Mouse (Mus musculus) thymus, postnatal 25 days (tissue): ENCODE results near the gene Slc16a6.

Experiments
- DNase-seq: peaks from one replicate; pipeline ENCODE4 v3.0.0; 2022

The Slc16a6 gene

DNA sequence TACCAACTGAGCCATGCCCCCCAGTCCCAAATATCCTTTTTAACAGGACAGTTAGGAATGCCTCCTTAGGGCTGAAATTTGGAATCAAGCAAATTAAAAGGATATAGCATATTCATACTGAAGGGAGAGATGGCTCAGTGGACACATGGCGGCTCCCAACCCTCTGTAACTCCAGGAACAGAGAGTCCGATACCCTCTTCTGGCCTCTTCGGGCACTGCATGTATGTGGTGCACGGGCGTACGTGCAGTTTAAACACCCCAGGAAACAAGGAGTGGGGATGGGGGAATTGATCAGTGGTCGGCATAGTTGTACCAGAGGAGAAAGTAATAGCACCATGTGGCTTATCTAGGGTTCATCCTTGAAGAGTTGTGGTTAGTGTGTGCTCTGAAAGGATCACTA is 28.8 kb downstream of the Slc16a6 start:
- peak; percentile 63 for DNase-seq

DNA sequence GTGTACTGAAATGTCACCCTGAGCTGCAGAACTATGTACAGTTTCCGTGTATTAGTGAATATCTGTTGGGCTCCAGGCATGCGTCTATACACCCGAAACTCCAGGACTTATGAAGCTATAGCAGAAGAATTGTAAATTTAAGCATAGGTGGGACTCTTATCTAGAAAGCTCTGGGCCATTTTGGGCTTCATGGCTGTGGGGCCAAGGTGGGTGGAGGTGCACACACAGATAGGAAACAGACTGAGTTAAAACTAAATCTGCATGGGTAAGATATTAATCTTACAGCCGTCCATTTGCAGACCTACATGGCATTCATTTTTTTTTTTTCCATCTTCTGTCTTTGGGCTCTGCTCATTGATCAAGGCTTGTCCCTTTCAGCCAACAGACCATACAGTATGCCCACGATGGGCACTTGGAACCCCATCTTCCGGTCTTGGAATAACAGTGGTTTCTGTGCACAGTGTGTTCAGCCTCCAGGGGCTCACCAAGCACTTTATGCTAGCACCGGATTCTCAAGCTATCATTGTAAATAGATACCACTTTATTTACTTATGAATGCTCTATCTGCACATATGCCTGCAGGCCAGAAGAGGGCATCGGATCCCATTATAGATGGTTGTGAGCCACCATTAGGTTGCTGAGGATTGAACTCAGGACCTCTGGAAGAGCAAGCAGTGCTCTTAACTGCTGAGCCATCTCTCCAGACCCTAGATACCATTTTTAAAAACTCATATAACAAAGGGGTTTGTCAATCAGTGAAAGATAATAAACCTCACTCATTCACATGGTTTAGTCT is 29.7 kb downstream of the Slc16a6 start:
- DNase-seq, result no peak

DNA sequence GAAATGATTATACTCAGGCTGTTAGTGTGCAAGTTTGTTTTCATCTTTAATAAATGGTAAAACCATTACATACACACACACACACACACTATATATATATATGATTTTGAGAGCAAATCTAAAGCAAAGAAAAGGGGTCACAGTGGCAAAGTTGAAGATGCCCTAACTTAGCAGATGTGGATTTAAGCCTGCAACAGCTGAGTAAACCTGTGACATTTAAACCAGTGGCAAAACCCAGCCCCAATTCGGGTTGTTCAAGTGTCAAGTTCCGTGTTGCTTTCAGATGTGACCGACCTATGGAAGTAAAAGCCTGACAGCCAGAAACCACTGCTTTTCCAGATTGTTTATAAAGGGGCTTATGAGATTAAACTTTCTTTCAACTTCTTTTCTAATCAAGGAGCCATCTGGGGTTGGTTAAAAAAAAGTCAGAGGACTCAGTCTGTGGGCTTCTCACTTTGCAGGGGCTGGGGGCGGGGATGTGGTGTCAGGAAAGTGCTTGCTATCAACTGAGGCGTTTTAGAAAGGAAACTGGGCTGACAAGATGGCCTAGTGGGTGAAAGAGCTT is 31.1 kb downstream of the Slc16a6 start:
- no peak for DNase-seq

DNA sequence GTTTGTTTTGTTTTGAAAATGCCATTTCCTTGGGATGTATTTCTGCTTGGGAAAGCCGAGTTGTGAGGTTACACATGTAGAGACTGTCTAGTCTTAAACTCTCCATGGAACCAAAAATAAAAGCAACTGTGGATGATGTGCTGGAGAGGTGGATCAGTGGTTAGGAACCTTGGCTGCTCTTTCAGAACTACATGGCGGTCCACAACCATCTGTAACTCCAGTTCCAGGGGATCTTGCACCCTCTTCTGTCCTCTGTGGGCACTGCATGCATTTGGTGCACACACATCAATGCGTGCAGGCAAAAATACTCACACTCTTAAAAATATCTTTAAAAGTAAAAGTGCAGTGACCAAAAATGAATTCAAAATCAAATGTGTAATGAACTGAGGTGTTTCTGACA is 32.3 kb downstream of the Slc16a6 start:
- peak; percentile 67 for DNase-seq

DNA sequence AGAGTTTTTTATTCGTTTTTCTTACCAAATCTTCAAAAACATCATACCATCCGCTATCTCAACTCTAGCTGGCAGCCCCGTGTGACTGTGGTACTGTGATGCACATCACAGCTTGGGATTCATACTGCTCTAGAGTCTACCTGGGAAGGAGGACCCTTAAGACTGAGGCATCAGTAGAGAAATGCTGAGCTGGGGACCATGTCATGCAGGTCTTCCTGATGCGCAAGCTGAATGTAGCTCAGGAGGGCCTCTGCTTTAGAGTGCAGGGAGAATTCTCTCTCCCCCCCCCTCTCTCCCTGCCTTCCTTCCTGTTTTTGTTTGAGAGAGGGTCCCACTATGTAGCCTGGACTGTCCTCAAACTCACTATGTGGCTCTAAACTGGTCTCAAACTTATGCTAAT is 32.8 kb downstream of the Slc16a6 start:
- DNase-seq, result no peak

DNA sequence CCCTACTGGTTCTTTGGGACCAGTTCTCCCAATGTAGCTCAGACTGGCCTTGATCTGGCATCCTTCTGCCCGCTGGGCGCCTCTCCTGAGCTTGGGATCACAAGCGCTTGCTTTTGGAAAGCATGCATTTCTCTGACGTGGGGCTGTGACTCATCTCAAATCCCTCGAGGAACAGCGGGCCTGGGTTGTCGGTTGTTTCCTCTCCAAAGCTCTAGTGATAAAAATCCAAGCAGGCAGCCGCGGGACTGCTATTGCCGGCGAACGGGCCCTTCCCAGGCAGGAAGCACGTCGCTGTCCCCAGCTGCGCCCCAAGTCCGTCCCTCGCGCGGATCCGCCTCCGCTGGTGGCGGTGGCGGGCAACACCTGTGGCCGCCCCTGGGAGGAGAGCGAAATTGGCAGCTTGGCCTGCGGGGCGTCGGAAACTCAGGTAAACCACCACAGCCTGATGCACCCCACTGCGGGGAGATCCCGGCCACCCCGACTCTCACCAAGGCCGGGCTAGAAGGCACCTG is 33.5 kb downstream of the Slc16a6 start:
- DNase-seq, result peak; percentile 86

DNA sequence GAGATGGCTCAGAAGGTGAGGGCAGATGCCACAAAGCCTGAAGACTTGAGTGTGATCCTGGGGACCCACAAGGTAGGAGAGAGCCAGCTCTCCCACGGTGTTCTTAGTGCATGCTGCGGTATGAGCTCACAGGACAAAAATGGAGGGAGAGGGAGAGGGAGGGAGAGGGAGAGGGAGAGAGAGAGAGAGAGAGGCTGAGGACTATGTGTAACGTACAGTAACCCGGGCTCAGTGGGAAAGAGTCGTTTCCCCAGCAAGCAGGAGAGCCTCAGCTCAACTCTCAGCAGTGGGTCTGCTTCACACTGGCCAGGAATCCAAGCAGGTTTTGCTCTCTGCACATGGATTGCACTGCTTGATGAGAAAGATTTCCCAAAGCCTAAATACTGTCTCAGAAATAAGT is 34.2 kb downstream of the Slc16a6 start:
- no peak for DNase-seq

DNA sequence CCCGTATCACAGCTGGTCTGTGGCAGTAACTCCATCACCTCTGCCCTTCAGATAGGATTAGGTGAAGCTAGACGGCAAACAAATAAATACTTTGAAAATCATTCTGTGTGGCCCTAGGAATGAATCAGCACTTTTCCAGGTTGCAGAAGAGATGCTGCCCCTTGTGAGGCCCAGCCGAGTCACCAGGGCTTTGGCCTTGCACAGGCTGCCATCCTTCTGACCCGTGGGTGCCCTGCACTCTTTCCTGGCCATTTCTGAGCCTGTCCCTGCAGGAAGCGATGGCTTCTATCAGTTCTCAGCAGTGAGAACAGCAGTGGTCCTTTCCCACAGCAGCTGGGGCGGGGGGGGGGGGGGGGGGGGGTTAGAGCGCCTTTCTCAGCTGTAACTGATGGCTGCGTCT is 36.5 kb downstream of the Slc16a6 start:
- DNase-seq, result no peak

DNA sequence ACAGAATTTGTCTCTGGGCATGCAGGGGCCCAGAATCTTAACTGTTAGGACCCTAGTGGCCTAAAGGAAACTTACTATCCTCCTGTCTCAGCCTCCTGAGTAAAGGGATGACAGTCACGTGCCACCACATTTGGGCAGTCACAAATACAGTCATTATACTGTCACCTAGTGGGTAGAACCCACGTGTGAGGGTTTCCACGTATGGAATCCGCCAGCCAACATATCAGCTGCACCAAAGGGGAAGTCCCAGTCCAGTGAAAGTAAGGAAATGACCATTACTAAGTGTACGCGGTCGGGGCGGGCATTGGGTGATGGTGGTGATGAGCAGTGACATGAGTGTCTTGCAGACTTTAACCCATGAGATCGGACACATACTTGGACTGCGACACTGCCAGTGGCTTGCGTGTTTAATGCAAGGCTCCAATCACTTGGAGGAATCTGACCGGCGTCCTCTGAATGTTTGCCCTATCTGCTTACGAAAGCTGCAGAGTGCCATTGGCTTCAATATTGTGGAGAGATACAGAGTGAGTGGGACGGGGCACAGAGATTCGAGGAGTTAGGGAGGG is 39.1 kb downstream of the Slc16a6 start:
- DNase-seq, result no peak

DNA sequence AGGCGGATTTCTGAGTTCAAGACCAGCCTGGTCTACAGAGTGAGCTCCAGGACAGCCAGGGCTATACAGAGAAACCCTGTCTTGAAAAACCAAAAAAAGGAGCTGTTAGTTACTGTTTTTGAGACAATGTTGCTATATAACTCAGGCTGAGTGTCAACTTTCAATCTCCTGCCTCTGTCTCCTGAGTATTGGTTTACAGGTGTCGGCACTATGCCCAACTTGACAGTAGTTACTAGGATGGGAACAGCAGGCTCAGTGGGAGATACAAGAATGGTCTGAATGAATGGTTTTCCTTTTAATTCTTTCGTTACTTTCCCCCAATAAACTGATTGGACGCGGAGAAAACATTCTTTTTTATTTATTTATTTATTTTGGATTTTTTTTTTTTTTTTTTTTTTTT is 46.0 kb downstream of the Slc16a6 start:
- no peak for DNase-seq

DNA sequence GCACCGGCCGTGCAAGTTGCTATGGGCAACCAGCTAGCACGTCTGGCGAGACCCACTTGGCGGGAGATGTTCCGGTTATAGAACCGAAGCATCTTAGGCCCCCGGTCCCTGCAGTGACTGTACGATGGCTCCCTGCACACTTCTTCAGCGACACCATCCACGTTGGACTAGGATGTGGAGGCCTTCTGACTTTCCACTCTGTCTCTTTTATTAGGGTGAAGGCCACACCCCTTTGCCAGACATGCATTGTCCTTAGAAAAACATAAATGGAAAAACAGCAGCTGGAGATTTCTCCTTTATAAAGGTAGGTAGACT is 47.2 kb downstream of the Slc16a6 start:
- no peak for DNase-seq

DNA sequence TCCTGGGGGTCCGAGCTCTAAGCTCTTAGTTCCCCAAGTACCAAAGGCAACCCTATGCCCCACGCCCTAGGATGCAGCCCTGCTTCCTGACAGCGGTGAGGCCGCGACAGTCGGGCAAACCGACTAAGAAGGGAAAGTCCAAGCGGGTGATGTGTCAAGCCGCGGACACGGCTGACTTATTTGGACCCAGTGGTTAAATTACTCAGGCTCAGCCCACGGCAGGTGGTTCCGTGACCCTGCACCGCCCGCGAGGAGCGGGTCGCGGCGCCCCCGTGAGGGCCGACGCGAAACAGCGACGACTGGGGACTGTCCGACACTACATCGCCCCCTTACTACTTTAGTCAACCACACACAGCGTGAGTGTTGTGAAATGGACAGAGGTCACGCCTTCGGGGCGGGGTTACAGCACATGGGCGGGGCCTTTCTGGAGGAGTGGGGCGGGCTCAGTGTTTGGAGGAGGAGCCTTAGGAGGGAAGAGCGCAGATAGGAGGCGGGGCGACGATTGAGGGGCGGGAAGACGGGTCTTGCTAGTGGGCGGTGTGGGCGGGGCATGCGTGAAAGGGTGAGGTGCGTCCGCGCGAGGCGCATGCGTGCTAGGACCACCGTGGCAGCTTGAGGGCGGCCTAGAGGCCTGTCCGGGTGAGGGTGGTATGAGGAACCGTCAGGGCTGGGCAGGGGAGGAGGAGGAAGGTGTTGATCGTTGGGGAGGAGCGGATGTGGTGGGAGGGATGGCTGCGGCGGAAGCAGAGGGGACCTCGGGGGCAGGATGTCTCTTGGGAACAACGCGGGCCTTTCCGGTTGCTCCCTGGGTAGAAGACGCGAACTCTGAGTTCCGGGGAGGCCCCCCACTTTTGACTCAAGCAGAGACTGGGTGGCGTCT is 47.8 kb downstream of the Slc16a6 start, which contains the start of gene Amz2:
Gene Amz2 (plus strand): TSS at position 555 of the 880 bp plus-strand sequence.
- peak; percentile 100 for DNase-seq

DNA sequence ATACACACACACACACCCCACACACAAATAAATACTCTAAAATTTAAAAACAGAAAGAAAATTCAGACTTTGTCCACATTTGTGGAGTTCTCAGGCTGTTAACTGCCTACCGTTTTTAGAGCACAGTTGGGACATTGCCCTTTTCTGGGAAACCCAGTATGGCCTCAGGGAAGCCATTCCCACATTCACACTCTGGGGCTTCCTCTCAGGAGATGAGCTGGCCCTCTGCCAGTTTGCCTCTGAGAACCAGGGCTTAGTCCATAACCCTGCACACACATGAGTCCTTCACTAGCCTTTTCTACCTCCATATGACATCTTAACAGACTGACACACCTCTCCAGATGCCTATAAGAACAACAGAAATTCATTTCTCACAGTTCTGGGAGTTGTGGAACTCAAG is 50.1 kb downstream of the Slc16a6 start:
- no peak for DNase-seq

DNA sequence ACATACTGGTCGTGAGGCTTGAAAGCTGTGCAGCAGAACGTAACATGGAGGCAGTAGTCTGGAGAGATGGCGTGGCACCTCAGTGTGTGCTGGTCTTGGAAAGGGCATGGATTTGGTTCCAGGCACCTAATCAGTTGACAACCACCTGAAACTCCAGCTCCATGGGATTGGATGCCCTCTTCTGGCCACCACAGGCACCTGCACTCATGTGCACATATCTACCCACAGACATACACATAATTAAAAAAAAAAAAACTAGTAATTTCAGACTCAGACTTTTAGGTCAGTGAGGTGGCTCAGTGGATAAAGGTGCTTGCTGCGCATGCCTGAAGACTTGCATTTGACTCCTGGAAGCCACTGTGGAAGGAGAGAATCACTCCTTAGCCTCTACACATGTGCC is 51.1 kb downstream of the Slc16a6 start:
- no peak for DNase-seq

DNA sequence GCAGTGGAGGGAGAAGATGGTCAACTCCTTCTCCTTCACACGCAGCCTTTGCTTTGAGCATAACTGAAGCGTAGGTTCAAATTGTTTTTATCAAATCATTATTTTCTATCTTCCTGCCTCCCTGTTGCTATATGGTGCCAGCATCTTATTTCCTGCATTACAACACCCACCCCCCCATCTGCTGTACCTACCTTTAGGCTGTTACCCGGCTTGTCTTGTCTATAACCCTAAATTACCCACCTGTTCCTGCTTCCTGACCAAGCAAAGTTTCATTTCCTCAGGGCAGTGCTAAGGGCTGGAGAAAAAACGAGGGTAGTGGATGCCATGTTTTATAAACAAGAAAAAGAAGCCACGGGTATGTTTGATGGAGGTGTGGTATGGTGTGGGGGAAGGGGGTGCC is 52.2 kb downstream of the Slc16a6 start:
- no peak for DNase-seq

DNA sequence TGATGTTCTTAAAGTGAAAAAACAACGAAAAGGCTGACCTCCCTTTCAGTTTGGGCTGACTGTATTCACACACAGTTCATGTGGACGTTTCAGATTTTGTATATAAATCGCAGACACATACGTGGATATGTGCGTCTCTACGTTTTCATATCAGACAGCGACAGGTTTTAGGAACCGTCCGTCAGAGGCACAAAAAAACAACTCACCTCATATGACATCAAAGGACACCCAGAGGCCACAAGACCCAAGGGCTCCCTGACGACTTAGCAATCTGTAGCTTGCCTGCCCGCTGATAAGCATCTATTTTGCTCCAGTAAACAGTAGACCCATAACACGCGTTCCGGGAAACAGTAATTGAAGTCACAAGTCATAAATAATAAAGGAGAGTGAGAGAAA is 52.8 kb downstream of the Slc16a6 start:
- DNase-seq, result no peak

DNA sequence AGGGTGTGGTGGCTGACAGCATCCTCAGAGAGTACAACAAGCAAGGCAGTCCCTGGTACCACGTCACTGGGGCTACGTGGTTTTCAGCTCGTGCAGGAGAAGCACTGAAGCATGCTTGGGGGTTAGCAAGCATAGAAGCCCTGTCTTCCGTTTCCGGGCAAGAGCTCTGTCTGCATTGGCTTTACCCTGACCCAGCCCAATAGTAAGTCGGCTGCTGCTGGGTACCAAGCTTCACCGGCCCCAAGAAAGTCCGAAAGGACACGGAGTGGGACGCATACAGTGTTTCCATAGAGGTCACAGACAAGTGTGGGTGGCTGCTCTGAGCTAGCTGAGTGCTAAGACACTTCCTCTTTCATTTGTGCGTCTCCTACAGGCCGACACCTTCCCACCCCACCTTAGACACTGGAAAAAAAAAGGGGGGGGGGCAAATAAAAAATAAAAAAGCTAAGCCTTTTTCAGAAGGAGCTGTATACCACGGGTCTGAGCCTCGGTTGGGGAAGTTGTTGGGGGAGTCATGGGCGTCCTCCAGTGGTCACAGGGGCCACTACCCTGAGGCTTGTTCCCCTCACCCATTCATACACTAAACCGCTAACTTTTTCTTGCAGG is 53.3 kb downstream of the Slc16a6 start:
- peak; percentile 77 for DNase-seq

DNA sequence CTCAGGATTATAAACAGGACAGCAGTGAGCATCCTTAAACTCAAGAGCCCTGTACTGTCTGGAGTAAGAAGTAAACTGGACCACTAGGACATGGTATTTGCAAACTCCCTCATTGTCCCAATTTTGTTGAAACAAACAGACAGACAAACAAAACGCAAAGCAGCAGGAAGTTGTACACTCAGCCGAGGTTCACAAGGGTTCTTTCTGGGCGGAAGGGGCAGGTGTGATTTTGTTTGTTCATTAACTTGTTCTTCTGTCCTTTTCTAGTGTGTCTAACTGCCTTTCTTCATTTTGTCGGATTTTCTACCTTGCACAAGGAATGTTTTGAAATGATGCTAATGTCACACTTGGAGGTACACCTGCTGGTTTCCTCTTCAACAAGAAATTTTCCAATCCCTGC is 53.9 kb downstream of the Slc16a6 start:
- no peak for DNase-seq

DNA sequence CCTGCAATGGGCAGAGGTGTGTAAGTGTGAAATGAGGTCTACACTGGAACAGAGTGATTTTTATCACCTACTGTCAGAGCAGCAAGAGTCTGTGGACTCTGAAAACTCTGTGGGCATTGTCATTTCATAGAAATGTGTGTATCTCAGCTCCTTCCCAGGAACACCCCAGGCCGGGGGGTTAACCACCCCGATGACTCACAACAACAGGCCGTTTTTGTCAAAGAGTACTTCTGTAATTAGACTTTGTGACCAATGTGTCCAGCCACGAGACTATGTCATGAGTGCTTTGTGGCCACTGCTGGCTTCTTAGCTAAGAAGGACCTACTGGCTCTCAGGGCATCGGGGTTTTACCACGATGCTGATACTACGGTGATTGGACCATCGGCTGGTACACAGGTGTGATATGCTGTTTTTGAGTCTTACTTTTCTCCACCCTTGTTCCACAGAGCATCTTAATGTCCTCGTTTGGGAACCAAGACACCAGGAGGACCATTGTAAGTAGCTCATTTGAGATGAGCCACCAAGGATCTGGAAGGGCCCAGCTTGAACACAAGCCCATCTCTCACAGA is 55.8 kb downstream of the Slc16a6 start:
- no peak for DNase-seq

DNA sequence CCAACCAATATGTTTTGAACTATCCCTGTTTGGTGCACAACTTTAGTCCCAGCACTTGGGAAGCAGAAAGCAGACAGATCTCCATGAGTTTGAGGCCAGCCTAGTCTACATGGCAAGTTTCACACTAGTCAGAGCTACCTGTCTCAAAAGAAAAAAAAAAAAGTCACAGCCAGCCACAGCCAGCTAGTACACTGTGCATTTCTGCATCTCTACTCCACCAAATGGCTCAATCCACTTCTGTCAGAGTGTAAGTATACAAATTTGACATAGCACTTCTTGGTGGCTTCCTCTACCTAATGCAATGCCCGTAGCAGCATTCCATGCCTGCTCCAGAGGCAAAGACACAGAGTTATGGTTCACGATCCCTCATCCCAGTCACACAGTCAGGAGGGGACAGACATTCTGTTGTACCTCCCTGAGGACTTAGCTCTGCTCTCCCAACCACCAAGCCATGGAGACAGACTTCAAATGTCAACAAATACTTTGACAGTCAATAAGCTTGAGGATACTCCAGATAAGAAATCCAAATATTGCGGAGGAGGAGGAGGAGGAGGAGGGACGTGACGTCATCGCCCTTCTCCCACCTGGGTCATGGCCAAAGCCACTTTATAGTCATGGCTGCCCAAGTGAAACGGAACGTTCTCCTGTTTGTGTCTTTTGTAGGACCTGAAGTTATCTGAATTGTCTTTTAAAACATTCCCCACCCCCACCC is 56.5 kb downstream of the Slc16a6 start:
- no peak for DNase-seq

DNA sequence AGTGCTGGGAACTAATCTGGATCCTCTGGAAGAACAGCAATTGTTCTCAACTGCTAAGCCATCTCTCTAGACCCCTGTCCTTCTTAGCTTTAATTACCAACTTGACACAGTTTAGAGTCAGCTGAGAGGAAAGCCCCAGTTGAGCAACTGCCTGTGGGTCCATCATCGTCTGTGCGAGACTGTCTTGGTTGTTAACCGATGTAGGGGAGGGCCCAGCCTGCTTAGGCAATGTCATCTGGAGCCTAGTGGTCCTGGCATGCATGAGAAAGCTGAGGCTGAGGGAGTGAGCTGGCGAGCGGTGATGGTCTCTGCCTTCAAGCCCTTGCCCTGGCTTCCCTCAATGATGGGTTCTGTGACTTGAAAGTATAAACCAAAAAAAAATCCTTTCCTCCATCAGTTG is 58.6 kb downstream of the Slc16a6 start:
- DNase-seq, result no peak

DNA sequence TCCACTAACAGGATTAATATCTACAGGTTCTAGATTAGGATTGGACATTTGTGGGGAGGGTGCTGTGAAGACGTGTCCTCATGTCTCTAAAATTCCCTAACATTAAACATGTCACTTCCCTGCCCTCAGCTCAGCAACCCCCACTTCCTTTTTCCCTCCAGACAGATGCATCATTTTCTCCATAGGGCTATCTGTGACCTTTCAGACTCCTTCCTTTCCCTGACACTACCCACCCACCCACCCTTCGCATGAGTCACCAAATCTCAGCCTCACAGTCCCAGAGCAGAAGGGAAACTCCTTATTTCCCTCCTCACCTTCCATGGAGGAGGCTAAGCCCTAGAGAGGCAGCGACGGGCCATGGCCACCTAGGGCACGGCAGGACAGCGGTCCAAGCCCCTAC is 59.8 kb downstream of the Slc16a6 start, which contains the start of gene 9930022D16Rik:
Gene 9930022D16Rik (plus strand): TSS at position 301 of the 400 bp plus-strand sequence.
- no peak for DNase-seq
